Mouse (Mus musculus) Patski (cell line): ENCODE measurements around the gene Cpn1. TPM values are rescaled to one million over a fixed set of nuclear protein-coding genes. Genes with fewer than 3 reads are reported as not detected.

ENCODE experiments used
- ATAC-seq: fragments of 100-300 bp; one replicate; pipeline ENCODE4 v1.8.0; 2021
- CTCF ChIA-PET: fragments of 350-600 bp; sonication (Branson Sonifier 250); formaldehyde crosslinking; loops from one replicate; lab custom pipeline; 2022; ENCODE audit warnings: inconsistent platforms; lab: Charles Lee
- POLR2A ChIA-PET: fragments of 350-600 bp; sonication (Branson Sonifier 250); formaldehyde crosslinking; loops from one replicate; lab custom pipeline; 2022; ENCODE audit warnings: antibody characterized with exemption, inconsistent platforms; lab: Charles Lee
- DNase-seq: peaks from one replicate; pipeline ENCODE4 v3.0.0-alpha.2; 2011; ENCODE audit warnings: low read depth, low spot score
- H3K27me3 ChIP-seq: fragments of 371-371 bp; one replicate; pipeline ENCODE4 v1.5.1; 2021
- CTCF ChIP-seq: fragments of 100-300 bp; IDR thresholded peaks from one replicate; pipeline ENCODE4 v1.5.1; 2021
- in situ Hi-C: fragments of 300-500 bp; cut with MboI; formaldehyde crosslinking; loops from 3 replicates; pipeline ENCODE4 v1.11.1; 2018; ENCODE audit warnings: low pct_unique_long_range_greater_than_20kb, mixed read lengths
- polyA plus RNA-seq: library from polyadenylated mRNA; unstranded; gene quantifications from one replicate; pipeline ENCODE4 v1.2.3, GENCODE M21; 2021

The Cpn1 gene
- polyA plus RNA-seq, 1 experiment from 2014 or later = 0.30 TPM

GRCm38 (mm10) chr19:43990362-43990761 is 4.0 kb upstream of the Cpn1 start:
- ChIA-PET POLR2A (no interaction called here), CTCF (no interaction called here)
- DNase-seq = no peak
- TF ChIP-seq CTCF = no peak
- in situ Hi-C loops = no loop called here
- no peak for ATAC-seq
- H3K27me3 ChIP-seq = peaks cover 31% of the 10 kb centered on the region

GRCm38 (mm10) chr19:43981992-43982391 is 4.4 kb downstream of the Cpn1 start:
- in situ Hi-C loops = no loop called here
- ATAC-seq (no peak), DNase-seq (no peak)
- POLR2A ChIA-PET = interaction anchor here (0.5 kb wide), 1 partner anchor 48 kb away, joined by 3 read pairs; no protein-coding TSS in a partner anchor
- no peak for TF ChIP-seq CTCF
- CTCF ChIA-PET = no interaction called here
- H3K27me3 ChIP-seq = peaks cover 42% of the 10 kb centered on the region

DNA sequence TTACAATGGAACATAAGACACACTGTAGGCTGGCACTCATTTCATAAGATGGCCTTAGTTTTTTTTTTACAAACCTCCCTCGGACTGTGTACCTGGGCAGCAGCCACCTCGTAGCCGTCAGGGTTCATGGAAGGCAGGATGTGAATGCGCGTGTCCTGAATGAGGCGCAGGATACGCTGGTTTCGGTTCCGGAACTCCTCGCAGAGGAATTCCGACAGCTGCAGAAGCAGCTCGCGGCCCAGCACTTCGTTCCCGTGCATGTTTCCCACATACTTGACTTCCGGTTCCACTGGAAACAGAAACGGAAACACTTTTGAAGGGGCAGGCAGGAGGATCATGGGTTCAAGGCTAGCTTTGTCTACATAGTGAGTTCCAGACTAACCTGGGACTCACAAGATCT is 5.6 kb downstream of the Cpn1 start:
- POLR2A ChIA-PET = no interaction called here
- CTCF ChIA-PET = interaction anchor here (1.4 kb wide), 1 partner anchor 19 kb away, joined by 3 read pairs; no protein-coding TSS in a partner anchor
- ATAC-seq (no peak), DNase-seq (no peak)
- in situ Hi-C loops = no loop called here
- no peak for TF ChIP-seq CTCF
- peaks cover 33% of the 10 kb centered on the region for H3K27me3 ChIP-seq

DNA sequence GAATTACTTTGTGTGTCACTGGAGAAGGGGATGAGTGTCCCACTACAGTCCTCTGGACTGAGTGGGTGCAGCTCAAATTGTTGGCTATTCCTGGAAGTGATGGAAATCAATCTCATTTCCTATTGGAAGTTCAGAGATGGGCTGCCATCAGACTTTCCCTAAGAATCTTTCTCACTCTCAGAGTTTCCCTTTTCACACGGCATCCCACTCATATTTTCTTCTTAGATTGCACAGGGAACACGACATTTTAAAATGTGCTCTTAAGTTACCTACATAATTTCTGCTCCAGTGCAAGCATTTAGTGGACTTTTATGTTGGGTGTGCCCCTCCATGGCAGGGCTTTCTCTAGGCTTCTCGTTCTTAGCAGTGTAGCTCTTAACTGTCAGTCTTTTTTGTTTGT is 8.6 kb downstream of the Cpn1 start:
- peaks cover 19% of the 10 kb centered on the region for H3K27me3 ChIP-seq
- ATAC-seq (no peak), DNase-seq (no peak)
- ChIA-PET CTCF (no interaction called here), POLR2A (interaction anchor here (0.5 kb wide), 1 partner anchor 44 kb away, joined by 4 read pairs; no protein-coding TSS in a partner anchor)
- no peak for TF ChIP-seq CTCF
- in situ Hi-C loops = no loop called here

DNA sequence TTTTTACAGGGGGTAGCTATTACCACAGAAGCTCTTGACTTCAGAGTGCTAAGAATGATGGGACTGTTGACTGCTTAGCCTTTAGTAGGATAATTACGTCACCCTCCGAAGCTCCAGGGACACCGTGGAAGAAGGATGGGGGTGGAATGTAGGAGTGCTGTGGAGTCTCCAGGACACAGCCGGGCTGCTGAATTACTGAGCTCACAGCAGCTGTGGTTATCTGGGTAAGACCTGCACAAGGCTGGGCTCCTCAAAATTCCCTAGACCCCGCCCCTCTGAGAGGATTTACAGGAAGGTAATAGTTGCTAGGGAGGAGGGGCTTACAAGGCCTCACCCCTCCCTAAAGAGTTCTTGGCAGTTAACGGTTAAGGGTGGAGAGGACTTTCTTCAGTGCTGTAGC is 9.7 kb downstream of the Cpn1 start:
- no peak for ATAC-seq
- CTCF ChIA-PET = interaction anchor here (0.9 kb wide), 1 partner anchor 14 kb away, joined by 3 read pairs; no protein-coding TSS in a partner anchor
- in situ Hi-C loops = no loop called here
- peaks cover 12% of the 10 kb centered on the region for H3K27me3 ChIP-seq
- no peak for TF ChIP-seq CTCF
- POLR2A ChIA-PET = no interaction called here
- DNase-seq = no peak

DNA sequence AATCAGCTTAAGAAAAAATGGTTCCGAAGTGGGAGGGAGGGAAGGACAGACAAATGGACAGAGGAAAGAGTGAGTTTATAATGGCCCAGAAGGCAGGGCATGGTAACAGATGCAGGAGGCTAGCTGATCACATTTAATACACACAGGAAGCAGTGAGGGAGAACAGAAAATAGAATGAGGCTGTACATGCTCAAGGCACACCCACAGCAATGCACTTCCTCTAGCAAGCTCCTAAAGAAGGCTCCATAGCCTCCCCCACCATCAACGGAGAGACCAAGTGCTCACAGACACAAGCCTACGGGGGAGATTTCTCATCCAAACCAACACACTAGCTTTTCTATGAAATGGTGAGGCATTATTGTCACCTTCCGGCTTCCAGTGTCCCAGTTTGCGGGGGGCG is 12.1 kb downstream of the Cpn1 start:
- TF ChIP-seq CTCF = no peak

DNA sequence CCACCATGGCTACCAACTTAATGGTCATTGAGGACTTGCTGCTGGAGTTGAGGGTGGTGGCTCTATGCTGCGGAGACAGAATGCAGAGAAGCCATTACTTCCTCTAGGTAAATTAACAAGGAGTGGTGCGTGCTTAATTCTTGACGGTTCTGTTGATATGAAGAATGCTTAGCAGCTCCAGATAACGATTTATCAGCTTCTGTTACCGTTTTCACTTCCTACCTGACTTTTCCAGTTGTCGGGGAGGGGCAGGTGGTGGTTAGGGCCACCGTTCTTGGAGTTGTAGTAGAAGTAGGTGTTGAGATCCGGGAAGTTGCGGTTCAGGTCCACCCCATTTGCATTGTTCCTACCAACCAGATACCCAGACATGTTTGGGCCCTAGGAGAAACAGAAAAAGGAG is 12.6 kb downstream of the Cpn1 start:
- ChIA-PET CTCF (interaction anchor here (0.9 kb wide), 1 partner anchor 65 kb away, joined by 4 read pairs; no protein-coding TSS in a partner anchor), POLR2A (no interaction called here)
- DNase-seq = no peak
- ATAC-seq = no peak
- no peak for TF ChIP-seq CTCF
- peaks cover 12% of the 10 kb centered on the region for H3K27me3 ChIP-seq
- in situ Hi-C loops = no loop called here

More for the DNA sequence above, 12.1 kb downstream of the Cpn1 start:
- DNase-seq (no peak), ATAC-seq (no peak)
- H3K27me3 ChIP-seq = peaks cover 12% of the 10 kb centered on the region
- CTCF ChIA-PET = interaction anchor here (0.9 kb wide), 1 partner anchor 65 kb away, joined by 4 read pairs; no protein-coding TSS in a partner anchor
- POLR2A ChIA-PET = no interaction called here
- in situ Hi-C loops = no loop called here

DNA sequence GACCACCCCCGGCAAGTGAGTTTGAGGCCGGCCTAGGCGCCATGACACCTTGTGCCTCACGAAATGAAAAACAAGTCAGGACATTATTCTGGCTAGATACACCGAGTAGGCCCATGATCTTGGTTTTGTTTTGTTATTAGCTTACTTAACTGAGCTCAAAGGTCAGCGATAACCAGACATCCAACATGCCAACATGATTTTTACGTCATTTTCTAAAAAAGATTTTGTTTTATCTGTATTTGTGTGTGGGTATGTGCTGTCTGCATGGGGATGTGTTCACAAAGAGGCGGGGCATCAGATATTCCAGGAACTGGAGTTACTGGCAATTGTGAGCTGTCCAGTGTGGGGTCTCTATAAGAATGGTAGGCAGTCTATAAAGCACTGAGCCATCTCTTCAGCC is 14.2 kb downstream of the Cpn1 start:
- DNase-seq = no peak
- no peak for ATAC-seq
- TF ChIP-seq CTCF = no peak
- in situ Hi-C loops = no loop called here
- POLR2A ChIA-PET = interaction anchor here (0.6 kb wide), 1 partner anchor 397 kb away, joined by 3 read pairs; no protein-coding TSS in a partner anchor
- CTCF ChIA-PET = interaction anchor here (1.7 kb wide), 1 partner anchor 9 kb away, joined by 4 read pairs; no protein-coding TSS in a partner anchor
- peaks cover 14% of the 10 kb centered on the region for H3K27me3 ChIP-seq

- H3K27me3 ChIP-seq = peaks cover 18% of the 10 kb centered on the region
- ChIA-PET CTCF (interaction anchor here (1.6 kb wide), 1 partner anchor 8 kb away, joined by 3 read pairs; no protein-coding TSS in a partner anchor), POLR2A (no interaction called here)
- DNase-seq (no peak), ATAC-seq (no peak)
- no peak for TF ChIP-seq CTCF
- in situ Hi-C loops = no loop called here
These were observed 17.8 kb downstream of the Cpn1 start for GRCm38 (mm10) chr19:43968436-43969026.

DNA sequence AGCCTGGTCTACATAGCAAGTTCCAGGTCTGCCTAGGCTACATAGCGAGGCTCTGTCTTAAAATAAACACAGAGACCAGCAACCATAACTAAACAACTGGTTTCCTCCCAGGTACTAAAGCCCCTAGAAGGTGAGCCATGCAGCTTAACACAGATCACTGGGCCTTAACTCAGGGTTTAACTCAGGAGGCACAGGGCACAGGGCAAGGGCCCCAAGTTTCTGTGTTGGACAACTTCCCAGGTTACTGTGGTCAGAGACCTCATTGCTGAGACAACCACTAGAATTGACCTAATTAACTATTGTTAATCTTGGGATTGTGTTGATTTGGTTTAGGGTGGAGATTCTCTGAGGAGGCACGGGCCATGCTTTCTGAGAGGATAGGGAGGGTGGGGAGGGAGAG is 19.9 kb downstream of the Cpn1 start:
- ATAC-seq (no peak), DNase-seq (no peak)
- ChIA-PET CTCF (no interaction called here), POLR2A (no interaction called here)
- peaks cover 18% of the 10 kb centered on the region for H3K27me3 ChIP-seq
- TF ChIP-seq CTCF = no peak
- in situ Hi-C loops = no loop called here

DNA sequence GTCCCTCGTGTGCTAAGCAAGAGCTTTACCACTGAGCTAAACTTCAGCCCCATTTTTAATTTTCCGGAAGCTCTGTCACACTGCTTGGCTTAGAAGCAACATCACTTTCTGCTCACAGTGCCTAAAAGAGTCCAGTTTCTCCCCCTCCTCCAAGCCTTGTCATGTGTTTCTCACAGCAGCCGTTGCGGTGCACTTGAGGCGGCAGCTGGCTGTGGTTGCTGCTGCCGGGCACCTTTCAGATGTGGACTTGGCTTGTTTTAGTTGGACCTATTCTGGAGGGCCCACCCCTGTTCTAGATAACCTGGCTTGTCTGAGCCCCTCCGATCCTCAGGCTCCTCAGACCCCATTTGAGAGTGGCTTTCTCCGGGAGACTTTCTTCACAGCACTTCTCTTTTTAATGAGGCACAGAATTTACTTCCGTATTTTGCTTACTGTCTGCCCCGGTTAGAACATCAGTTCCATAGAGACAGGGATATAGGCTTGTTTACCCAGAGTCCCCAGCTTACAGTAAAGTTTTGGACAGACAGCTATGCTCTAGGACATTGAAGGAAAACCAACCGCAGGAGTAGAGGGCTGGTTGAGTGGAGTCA is 20.8 kb downstream of the Cpn1 start:
- ATAC-seq (no peak), DNase-seq (no peak)
- POLR2A ChIA-PET = no interaction called here
- in situ Hi-C loops = no loop called here
- CTCF ChIA-PET = interaction anchor here (1.0 kb wide), 1 partner anchor 133 kb away, joined by 4 read pairs; no protein-coding TSS in a partner anchor
- TF ChIP-seq CTCF = no peak
- peaks cover 18% of the 10 kb centered on the region for H3K27me3 ChIP-seq
